Mouse (Mus musculus): ENCODE measurements around the gene Olfr1140.

DNA sequence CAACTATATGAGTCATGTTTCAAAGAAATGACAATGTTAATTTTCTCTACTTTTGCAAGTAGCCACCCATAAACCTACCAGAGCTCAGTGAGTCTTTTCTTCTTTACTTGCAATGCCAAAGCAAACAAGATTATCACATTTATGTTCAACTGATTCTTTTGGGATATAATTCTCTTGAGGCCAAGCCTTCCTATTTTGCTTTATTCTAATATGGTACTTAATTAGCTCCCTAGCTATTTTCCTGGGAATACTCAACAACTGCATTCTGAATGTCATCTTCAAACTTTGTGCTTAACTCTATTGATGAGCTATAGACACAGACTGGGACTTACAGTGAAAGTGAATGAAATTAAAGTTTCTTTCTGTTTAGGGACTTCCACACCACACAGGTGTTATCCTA, 30.5 kb upstream of the Olfr1140 start, which contains the start of gene Olfr1137:
- TF ChIP-seq POLR2A (IDR thresholded peaks at IDR 0.05; ENCODE audit: low read depth, low read length), result no peak
- no peak for TF ChIP-seq MAX (IDR thresholded peaks at IDR 0.05; ENCODE audit: low read length)
- TF ChIP-seq POLR2AphosphoS2 (IDR thresholded peaks at IDR 0.05; ENCODE audit: low read depth, low read length), result no peak
- TF ChIP-seq CTCF (conservative IDR thresholded peaks at IDR 0.05 in 1 of 2, IDR thresholded peaks at IDR 0.05 in 1 of 2; ENCODE audit: low read depth in 2 of 2, low read length in 2 of 2), result no peak
- TF ChIP-seq GABPA (IDR thresholded peaks at IDR 0.05; ENCODE audit: insufficient replicate concordance, low read depth, low read length), result no peak
- TF ChIP-seq MAZ (IDR thresholded peaks at IDR 0.05; ENCODE audit: low read depth, low read length), result no peak
- TF ChIP-seq IRF4 (IDR thresholded peaks at IDR 0.05; ENCODE audit: low read depth, low read length), result no peak
- no peak for TF ChIP-seq MEF2A (IDR thresholded peaks at IDR 0.05; ENCODE audit: borderline replicate concordance, low read depth, low read length)
- TF ChIP-seq JUND (conservative IDR thresholded peaks at IDR 0.05; ENCODE audit: low read depth, low read length), result no peak
- no peak for TF ChIP-seq HCFC1 (IDR thresholded peaks at IDR 0.05; ENCODE audit: low read depth, low read length)
- TF ChIP-seq BHLHE40 (IDR thresholded peaks at IDR 0.05; ENCODE audit: low read depth, low read length), result no peak

All from CH12.LX (cell line).